In the genomic region with DNA sequence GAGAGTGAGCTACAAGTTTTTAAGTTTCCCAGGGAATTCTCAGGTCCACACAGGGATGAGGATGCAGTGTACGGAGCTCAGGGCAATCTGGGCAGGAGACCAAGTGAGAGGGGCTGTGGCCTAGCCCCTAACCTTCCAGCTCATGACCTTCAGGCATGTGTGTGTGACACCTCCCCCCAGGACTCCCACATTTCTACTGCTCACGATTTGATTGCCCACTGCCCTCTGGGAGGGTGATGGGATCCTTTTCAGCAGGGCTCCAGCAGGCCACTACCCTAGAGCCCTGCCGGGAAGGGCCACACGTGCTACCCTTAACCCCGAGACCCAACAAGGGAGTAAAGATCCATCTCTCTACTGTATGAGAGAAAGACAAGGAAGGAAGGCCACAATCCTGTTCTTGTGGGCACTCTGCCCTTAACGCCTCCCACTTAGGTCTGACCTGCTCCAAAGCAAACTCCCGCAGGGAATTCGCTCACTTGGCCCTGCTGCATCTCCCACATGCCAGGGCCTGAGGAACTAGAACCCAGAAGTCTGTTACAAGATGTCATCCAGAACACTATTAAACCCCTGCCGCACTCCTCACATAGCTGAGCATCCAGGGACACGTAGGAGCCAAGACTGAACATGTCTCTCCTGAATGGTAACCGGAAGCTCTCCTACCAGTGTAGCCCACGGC, we compare ENCODE assay signal across 14 mouse cellular contexts. TPM values are rescaled to one million over a fixed set of nuclear protein-coding genes. Genes with fewer than 3 reads are reported as not detected.
DNase-seq lines count a peak whose midpoint lies in the region; ATAC-seq and TF ChIP-seq lines count a peak whose summit lies in the region.
"Had no signal": no experiment of that assay in that cellular context is flagged by ENCODE, and none has a peak within 500 bp of the region (broad histone marks: within the 10 kb centered on the region; RNA-seq: fewer than 3 reads in every experiment).

No protein-coding gene starts in this region.

- H3K27me3 ChIP-seq in testis, adult 2 months (ENCODE audit: control insufficient read depth, insufficient read depth, low read length), result no peaks in the 10 kb centered on the region
- H3K27me3 ChIP-seq in heart, embryonic 12.5 days (replicated peaks), result no peaks in the 10 kb centered on the region
- no peaks in the 10 kb centered on the region for H3K27me3 ChIP-seq in liver, embryonic 12.5 days (replicated peaks)
- H3K27me3 ChIP-seq: embryonic facial prominence, embryonic 15.5 days had no signal

- no peak for TF ChIP-seq CTCF in testis, adult 2 months (IDR thresholded peaks at IDR 0.05; ENCODE audit: control insufficient read depth, insufficient read depth, insufficient replicate concordance, low read depth, low read length)

- H3K4me3 ChIP-seq in testis, adult 2 months (ENCODE audit: control insufficient read depth, low read depth, low read length), result no peak overlapping the region
- no peak overlapping the region for H3K4me3 ChIP-seq in heart, embryonic 12.5 days
- H3K4me3 ChIP-seq in liver, embryonic 12.5 days, result no peak overlapping the region
- H3K4me3 ChIP-seq: embryonic facial prominence, embryonic 15.5 days; hindbrain, embryonic 10.5 days had no signal

- peak overlapping the region; percentile 47; the same call in 1 of the 2 replicates for H3K9ac ChIP-seq in heart, embryonic 12.5 days
- H3K9ac ChIP-seq in liver, embryonic 12.5 days, result no peak overlapping the region
- H3K9ac ChIP-seq: embryonic facial prominence, embryonic 15.5 days; liver, embryonic 14.5 days had no signal

- peaks cover 6% of the 10 kb centered on the region; the same call in 1 of the 2 replicates for H3K4me1 ChIP-seq in testis, adult 2 months (ENCODE audit: control insufficient read depth, insufficient read depth, low read length)
- peaks cover 59% of the 10 kb centered on the region for H3K4me1 ChIP-seq in heart, embryonic 12.5 days (replicated peaks)
- 0 out of 2 replicates have a peak, but pooled peaks cover 4% of the 10 kb centered on the region for H3K4me1 ChIP-seq in liver, embryonic 12.5 days

- peak; percentile 52 for DNase-seq in gastrocnemius, postnatal 25 days
- DNase-seq in gastrocnemius, adult 18-20 months (ENCODE audit: low spot score), result no peak
- no peak for DNase-seq in testis, postnatal 10 days (ENCODE audit: low spot score)
- no peak for DNase-seq in layer of hippocampus, adult 8-10 months (ENCODE audit: low spot score in 2 of 2)
- DNase-seq: kidney, adult 8-10 months; spleen, adult 18-20 months had no signal

- H3K9me3 ChIP-seq in heart, embryonic 12.5 days (replicated peaks), result no peaks in the 10 kb centered on the region
- H3K9me3 ChIP-seq in liver, embryonic 12.5 days (replicated peaks), result no peaks in the 10 kb centered on the region
- H3K9me3 ChIP-seq: embryonic facial prominence, embryonic 15.5 days; hindbrain, embryonic 10.5 days had no signal

- H3K27ac ChIP-seq in testis, adult 2 months (ENCODE audit: control insufficient read depth, insufficient read depth, low read depth, low read length), result peak overlapping the region; percentile 26; the same call in 1 of the 2 replicates
- H3K27ac ChIP-seq in heart, embryonic 12.5 days (ENCODE audit: poor library complexity, severe bottlenecking), result peak overlapping the region; percentile 31
- H3K27ac ChIP-seq in liver, embryonic 12.5 days, result no peak overlapping the region
- H3K27ac ChIP-seq: embryonic facial prominence, embryonic 15.5 days; hindbrain, embryonic 10.5 days; liver, embryonic 14.5 days; macrophage had no signal

- no peak for ATAC-seq in heart, embryonic 12.5 days (ENCODE audit: insufficient number of reproducible peaks, low FRiP score)
- no peak for ATAC-seq in liver, embryonic 12.5 days
- ATAC-seq: CD4-positive, CD25-positive, alpha-beta regulatory T cell, adult 4 months had no signal

- no peak for TF ChIP-seq POLR2A in testis, adult 2 months (IDR thresholded peaks at IDR 0.05; ENCODE audit: control insufficient read depth, low read depth, low read length)

- no peaks in the 10 kb centered on the region for H3K36me3 ChIP-seq in testis, adult 2 months (ENCODE audit: control insufficient read depth, insufficient read depth, low read length)
- peaks cover 15% of the 10 kb centered on the region for H3K36me3 ChIP-seq in heart, embryonic 12.5 days
- no peaks in the 10 kb centered on the region for H3K36me3 ChIP-seq in liver, embryonic 12.5 days
- H3K36me3 ChIP-seq: embryonic facial prominence, embryonic 15.5 days had no signal

- WGBS in heart, embryonic 12.5 days, result 77% methylated on average over 12 of the region's 12 CpGs
- WGBS in liver, embryonic 12.5 days (ENCODE audit: insufficient replicate concordance), result 79% methylated on average over 12 of the region's 12 CpGs

- no peak overlapping the region for H3K4me2 ChIP-seq in heart, embryonic 12.5 days
- no peak overlapping the region for H3K4me2 ChIP-seq in liver, embryonic 12.5 days
- H3K4me2 ChIP-seq: embryonic facial prominence, embryonic 15.5 days had no signal

RNA-seq across cellular contexts. Expression of gene Fgfr2, which starts 24.9 kb away (rescaled TPM):
- under 1 TPM; 0.33 to 0.96 TPM for total RNA-seq in gastrocnemius, postnatal 25 days (2021)
- under 1 TPM; 0.43 to 0.88 TPM for total RNA-seq in gastrocnemius, adult 18-20 months (2021)
- polyA plus RNA-seq in testis, adult 2 months (2012; rRNA removed), result 3.0 and 4.9 TPM in 2 replicates
- 33.6 and 34.1 TPM in 2 replicates for polyA plus RNA-seq in heart, embryonic 12.5 days (2016; fragmentation: Nextera tagmentation; extraction: Ambion mirVana)
- polyA plus RNA-seq in liver, embryonic 12.5 days (2016; fragmentation: Nextera tagmentation; extraction: Ambion mirVana), result 17.8 and 18.5 TPM in 2 replicates
- 10 to 100 TPM; 60.7 to 72.9 (median 65.8) TPM for total RNA-seq in layer of hippocampus, adult 8-10 months (2022)
- polyA plus RNA-seq: CD4-positive, CD25-positive, alpha-beta regulatory T cell, adult 4 months; macrophage had no signal

RNA-seq across cellular contexts. Expression of gene Ctbp2, which starts 25.9 kb away (rescaled TPM):
- total RNA-seq in gastrocnemius, postnatal 25 days (2021), result 10 to 100 TPM; 11.7 to 15.9 TPM
- 10 to 100 TPM; 17.7 to 21.8 TPM for total RNA-seq in gastrocnemius, adult 18-20 months (2021)
- 54.9 and 59.0 TPM in 2 replicates for polyA plus RNA-seq in testis, adult 2 months (2012; rRNA removed)
- 60.6 and 66.2 TPM in 2 replicates for polyA plus RNA-seq in heart, embryonic 12.5 days (2016; fragmentation: Nextera tagmentation; extraction: Ambion mirVana)
- polyA plus RNA-seq in liver, embryonic 12.5 days (2016; fragmentation: Nextera tagmentation; extraction: Ambion mirVana), result 23.1 and 24.1 TPM in 2 replicates
- total RNA-seq in layer of hippocampus, adult 8-10 months (2022), result 10 to 100 TPM; 51.6 to 59.4 (median 55.8) TPM

Comparison
In these comparisons a context has a peak if more than half of its experiments do, and no peak if none do; other contexts are left out.
1. RNA of gene Fgfr2, which starts 24.9 kb away (total RNA-seq): 60.7 to 72.9 TPM in layer of hippocampus, adult 8-10 months; 0.33 to 0.96 TPM in gastrocnemius, postnatal 25 days and 0.43 to 0.88 TPM in gastrocnemius, adult 18-20 months; every median in the first group is over 10 times any median in the second.